Mouse (Mus musculus) gonadal fat pad, adult 2 months (tissue): Measurements from ENCODE around the gene Fam181a. TPM values are rescaled to one million over a fixed set of nuclear protein-coding genes. Genes with fewer than 3 reads are reported as not detected.

Experiments
- DNase-seq: peaks from one replicate; pipeline ENCODE4 v3.0.0-alpha.2; 2012; ENCODE audit warnings: low read depth
- polyA plus RNA-seq: library from polyadenylated mRNA; depleted of rRNA; stranded (reverse); fragments of >200 nt; gene quantifications from 2 replicates; pipeline ENCODE4 v1.2.3, GENCODE M21; 2012; rRNA removed

Gene Fam181a
- polyA plus RNA-seq, 1 experiment: 0.14 TPM

- DNase-seq: no peak
Observed at GRCm38 (mm10) chr12:103356415-103356748, 45.6 kb downstream of the Fam181a start.

GRCm38 (mm10) chr12:103358216-103358615, 47.4 kb downstream of the Fam181a start:
- no peak for DNase-seq

- DNase-seq: no peak
Observed at GRCm38 (mm10) chr12:103358951-103359801, 48.4 kb downstream of the Fam181a start.

GRCm38 (mm10) chr12:103360812-103361211, 50.0 kb downstream of the Fam181a start:
- DNase-seq: no peak

- DNase-seq: no peak
Observed at GRCm38 (mm10) chr12:103361539-103362307, 50.9 kb downstream of the Fam181a start.

GRCm38 (mm10) chr12:103362336-103362735, 51.6 kb downstream of the Fam181a start:
- no peak for DNase-seq

Other genes with a start within 250 kb of the Fam181a start
- 0.57 and 0.71 TPM in 2 replicates for gene Prima1, start 68.8 kb upstream of the Fam181a start, polyA plus RNA-seq
- gene Asb2, start 45.0 kb downstream of the Fam181a start, polyA plus RNA-seq: 15.0 and 21.0 TPM in 2 replicates
- gene Otub2, start 77.7 kb downstream of the Fam181a start, polyA plus RNA-seq: 3.8 and 4.5 TPM in 2 replicates
- gene 9330161L09Rik, start 96.8 kb downstream of the Fam181a start, polyA plus RNA-seq: 0.80 and 1.2 TPM in 2 replicates
- gene Ddx24, start 114.9 kb downstream of the Fam181a start, polyA plus RNA-seq: 46.4 and 50.1 TPM in 2 replicates
- gene Ifi27, start 123.2 kb downstream of the Fam181a start, polyA plus RNA-seq: 378 and 701 TPM in 2 replicates
- gene Ifi27l2a, start 132.7 kb downstream of the Fam181a start, polyA plus RNA-seq: 892 and 1,846 TPM in 2 replicates
- gene Ifi27l2b, start 146.2 kb downstream of the Fam181a start, polyA plus RNA-seq: 0.09 TPM in 1 of 2 replicates, not detected in the other
- gene Ppp4r4, start 221.3 kb downstream of the Fam181a start, polyA plus RNA-seq: 1.4 and 1.6 TPM in 2 replicates